29 mouse cellular contexts compared by ENCODE assay signal in genomic region chr19:53877779-53878178, GRCm38 (mm10).
"Had no signal": no experiment of that assay in that cellular context is flagged by ENCODE, and none has a peak within 500 bp of the region (broad histone marks: within the 10 kb centered on the region; RNA-seq: fewer than 3 reads in every experiment).

No protein-coding gene starts in this region.

- ATAC-seq: hindbrain, embryonic 16.5 days; inflammation-experienced regulatory T-cells, adult 6 months; intestine, embryonic 15.5 days; intestine, postnatal 0 days had no signal

- H3K27ac ChIP-seq: gastrocnemius, adult 2 months; heart, adult 2 months; heart, embryonic 13.5 days; heart, embryonic 15.5 days; hindbrain, embryonic 10.5 days; hindbrain, embryonic 12.5 days; hindbrain, embryonic 14.5 days; intestine, embryonic 15.5 days; layer of hippocampus, adult 2 months; left cerebral cortex, adult 2 months; limb, embryonic 10.5 days; limb, embryonic 12.5 days; liver, embryonic 13.5 days; liver, embryonic 15.5 days had no signal

- H3K9ac ChIP-seq: heart, embryonic 13.5 days; heart, embryonic 15.5 days; hindbrain, embryonic 12.5 days; hindbrain, embryonic 14.5 days; intestine, embryonic 15.5 days; limb, embryonic 12.5 days; liver, embryonic 13.5 days; liver, embryonic 15.5 days had no signal

- H3K4me1 ChIP-seq: heart, embryonic 13.5 days; heart, embryonic 15.5 days; hindbrain, embryonic 12.5 days; intestine, embryonic 15.5 days; liver, embryonic 15.5 days had no signal

- H3K9me3 ChIP-seq: heart, embryonic 13.5 days; heart, embryonic 15.5 days; hindbrain, embryonic 10.5 days; hindbrain, embryonic 12.5 days; intestine, embryonic 15.5 days; limb, embryonic 10.5 days; limb, embryonic 12.5 days; liver, embryonic 13.5 days; liver, embryonic 15.5 days had no signal

- H3K36me3 ChIP-seq: heart, embryonic 13.5 days; heart, embryonic 15.5 days; hindbrain, embryonic 10.5 days; hindbrain, embryonic 12.5 days; intestine, embryonic 15.5 days; limb, embryonic 10.5 days; limb, embryonic 12.5 days; liver, embryonic 13.5 days; liver, embryonic 15.5 days had no signal

- H3K27me3 ChIP-seq: heart, embryonic 13.5 days; heart, embryonic 15.5 days; hindbrain, embryonic 12.5 days; intestine, embryonic 15.5 days; limb, embryonic 12.5 days; liver, embryonic 15.5 days had no signal

- H3K4me2 ChIP-seq: heart, embryonic 11.5 days; heart, embryonic 13.5 days; heart, embryonic 15.5 days; hindbrain, embryonic 12.5 days; hindbrain, embryonic 14.5 days; intestine, embryonic 15.5 days; limb, embryonic 12.5 days; liver, embryonic 11.5 days; liver, embryonic 13.5 days; liver, embryonic 15.5 days had no signal

- H3K4me3 ChIP-seq: gastrocnemius, adult 2 months; heart, adult 2 months; heart, embryonic 13.5 days; heart, embryonic 15.5 days; hindbrain, embryonic 10.5 days; hindbrain, embryonic 12.5 days; intestine, embryonic 15.5 days; layer of hippocampus, adult 2 months; left cerebral cortex, adult 2 months; limb, embryonic 10.5 days; limb, embryonic 12.5 days; liver, embryonic 13.5 days; liver, embryonic 15.5 days had no signal

- DNase-seq: gastrocnemius, adult 2 months; gastrocnemius, postnatal 10 days; gastrocnemius, postnatal 25 days; heart, adult 2 months; heart, postnatal 14 days; heart, postnatal 4 days; kidney, adult 2 months; kidney, adult 9 months; kidney, postnatal 10 days; kidney, postnatal 25 days; kidney, postnatal 4 days; liver; liver, embryonic 13.5 days had no signal
